Mouse (Mus musculus): ENCODE data around the gene Mindy2.
A peak's percentile ranks its signal among the peaks of the same experiment; 100 is the strongest.

Gene Mindy2

DNA sequence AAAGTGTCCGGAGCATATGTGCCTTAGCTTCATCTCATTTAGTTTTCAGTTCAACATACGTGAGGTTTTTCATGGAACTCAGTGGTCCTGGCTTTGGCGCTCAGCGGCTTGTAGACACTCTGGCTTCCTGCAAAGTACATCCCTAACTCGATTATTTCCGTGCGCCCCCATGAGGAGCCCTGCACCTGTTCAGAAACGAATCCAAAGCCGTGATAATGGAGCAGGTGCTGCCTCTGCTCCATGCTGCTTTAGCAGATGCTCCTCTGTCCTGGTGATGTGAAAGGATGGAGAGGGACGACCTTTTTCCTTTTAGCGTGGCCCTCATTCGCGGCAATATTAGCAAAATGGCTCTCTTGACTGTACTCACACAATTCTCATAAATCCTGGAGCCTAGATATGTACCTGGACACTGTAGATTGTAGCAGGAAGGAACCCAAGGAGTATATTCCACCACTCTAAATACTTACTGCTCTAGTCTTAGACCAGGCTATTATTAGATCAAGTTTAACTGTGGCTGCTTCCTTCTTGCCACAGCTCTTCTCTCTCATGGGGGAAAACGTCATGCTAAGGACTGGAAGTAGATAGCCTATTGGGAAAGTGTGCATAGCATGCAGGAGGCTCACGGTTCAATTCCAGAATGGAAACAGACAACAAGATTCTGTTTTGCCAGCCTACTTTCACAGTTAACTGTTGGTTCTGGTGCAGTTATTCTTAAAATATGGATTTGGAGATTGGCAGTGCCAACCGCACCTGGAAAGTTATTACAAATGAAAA lies 8.6 kb upstream of the Mindy2 start:
- peak; percentile 99 for DNase-seq

DNA sequence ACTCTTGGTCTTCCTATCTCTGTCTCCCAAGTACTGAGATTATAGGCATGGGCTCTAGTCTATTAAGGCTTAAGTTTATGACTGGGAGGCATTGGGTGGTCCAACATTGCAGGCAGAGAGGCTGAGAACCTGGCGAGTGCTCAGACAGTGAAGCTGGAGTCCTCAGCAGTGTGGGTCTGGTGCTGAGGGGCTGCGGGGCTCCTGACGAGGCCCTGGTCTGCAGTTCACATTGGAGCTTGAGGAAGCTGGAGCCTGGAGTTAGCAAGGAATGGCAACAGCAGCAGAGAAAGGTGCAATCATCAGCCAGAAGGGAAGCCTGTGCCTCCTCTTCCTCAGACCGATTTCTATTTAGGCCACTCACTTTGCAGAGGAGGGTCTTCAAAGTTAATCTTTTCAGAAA lies 7.9 kb upstream of the Mindy2 start:
- no peak for DNase-seq

DNA sequence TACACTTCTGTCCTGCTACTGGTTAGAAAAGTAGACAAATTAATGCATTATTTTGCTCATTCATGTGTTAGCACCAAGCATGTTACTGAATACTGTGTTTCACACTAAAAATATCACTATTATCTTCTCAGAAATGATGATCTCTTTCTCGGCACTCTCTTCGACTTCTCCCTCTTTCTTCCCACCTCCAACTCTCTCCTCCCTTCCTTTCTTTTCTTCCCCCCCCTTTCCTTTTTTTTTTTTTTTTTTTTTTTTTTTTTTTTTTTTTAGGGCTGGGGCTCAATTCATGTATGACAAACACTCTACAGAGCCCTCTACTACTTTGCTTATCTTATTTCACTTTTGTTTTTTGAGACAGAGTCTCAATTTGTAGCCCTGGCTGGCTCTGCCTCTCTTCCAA lies 1.3 kb upstream of the Mindy2 start:
- no peak for DNase-seq

DNA sequence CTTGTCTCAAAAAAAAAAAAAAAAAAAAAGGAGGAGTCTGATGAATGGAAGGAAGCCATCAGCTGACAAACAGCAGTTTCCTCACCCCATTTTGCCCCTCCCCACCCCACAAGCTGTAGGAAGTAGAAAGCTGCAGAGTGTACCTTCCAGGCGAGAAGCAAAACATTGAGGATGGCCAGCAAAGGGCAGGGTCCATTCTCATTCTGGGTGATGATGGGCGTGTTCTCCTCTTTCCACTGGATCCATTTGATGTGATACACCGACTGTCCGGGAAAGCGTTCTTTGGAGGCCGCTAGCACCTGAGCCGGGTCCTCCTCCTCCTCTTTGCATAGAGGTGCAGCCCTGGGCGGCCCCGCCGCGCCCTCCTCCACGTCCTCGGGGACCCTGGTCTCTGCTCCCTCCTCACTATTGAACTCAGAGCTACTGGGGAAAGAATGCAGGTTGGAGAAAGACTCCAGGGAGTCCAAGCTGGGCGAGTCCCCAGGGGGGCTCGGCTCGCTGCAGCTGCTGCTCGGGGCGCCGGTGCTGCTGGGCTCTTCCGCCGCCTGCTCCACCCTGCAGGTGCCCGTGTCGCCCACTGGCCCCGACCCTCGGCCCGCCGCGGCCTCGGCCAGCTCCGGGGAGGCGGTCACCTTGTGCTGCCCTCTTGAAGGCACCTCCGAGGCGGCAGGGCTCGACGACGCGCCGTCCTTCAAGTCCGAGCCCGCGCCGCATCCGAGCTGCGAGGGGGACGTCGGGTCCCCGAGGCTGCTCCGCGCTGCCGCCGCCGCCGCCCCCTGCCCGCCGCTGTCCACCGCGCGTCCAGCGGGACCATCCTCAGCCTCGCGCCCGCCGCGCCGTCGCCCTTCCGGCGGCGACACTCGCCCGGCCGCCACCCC lies 605 bp downstream of the Mindy2 start, which contains the start of gene Gm10642:
Gene Gm10642, plus strand, starts transcription at position 122 of the 878 bp plus-strand sequence.
- DNase-seq: peak; percentile 83

DNA sequence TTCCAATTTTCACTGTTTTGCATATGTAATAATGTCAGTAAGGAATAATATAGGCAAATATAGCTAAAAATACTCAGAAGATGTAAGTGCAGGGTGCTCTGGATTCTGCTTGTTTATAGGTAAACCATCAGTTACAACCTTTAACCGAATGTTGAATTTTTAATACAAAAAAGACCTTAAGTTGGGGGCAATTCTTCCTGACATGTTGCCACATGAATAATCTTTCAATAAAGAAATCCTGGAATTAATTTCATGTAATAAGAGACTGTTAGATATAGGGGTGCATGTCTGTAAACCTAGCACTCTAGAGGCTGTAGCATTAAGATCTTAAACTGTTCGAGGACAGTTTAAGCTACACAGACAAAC lies 1.2 kb downstream of the Mindy2 start:
- DNase-seq: peak; percentile 55

DNA sequence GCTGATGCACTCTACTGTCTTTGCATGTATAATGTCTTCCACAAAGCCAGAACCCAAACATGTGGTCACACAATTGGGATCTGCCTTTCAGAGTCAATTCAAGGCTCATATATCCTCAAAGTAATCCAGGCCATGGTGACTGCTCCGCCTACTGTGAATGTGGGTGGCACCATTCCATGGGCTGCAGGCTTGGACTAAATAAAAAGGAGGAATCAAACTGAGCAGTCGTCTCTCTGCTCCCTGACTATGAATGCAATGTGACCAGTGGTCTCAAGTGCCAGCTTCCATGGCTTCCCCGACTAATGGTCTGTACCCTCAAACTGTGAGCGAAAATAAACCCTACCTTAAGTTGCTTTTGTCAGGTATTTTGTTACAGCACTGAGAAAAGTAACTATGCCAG lies 2.5 kb downstream of the Mindy2 start:
- peak; percentile 69 for DNase-seq

DNA sequence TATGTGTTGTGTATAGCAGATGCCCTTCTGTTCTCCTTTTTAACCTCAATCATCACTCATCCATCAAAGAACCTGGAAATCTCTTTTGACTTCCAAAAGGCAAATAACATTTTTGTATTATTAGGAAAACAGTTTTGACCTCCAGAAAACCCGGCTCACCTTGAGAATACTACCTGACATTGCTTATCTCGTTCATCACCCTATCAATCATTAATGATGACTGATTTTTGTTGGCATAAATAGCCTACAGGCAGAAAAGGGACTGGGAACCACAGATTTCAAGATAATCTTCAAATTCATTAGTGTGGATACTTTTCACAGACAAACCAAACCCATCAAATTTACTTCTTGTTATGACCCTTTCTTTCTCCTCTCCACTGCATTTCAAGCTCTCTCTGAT lies 3.1 kb downstream of the Mindy2 start:
- DNase-seq: no peak

DNA sequence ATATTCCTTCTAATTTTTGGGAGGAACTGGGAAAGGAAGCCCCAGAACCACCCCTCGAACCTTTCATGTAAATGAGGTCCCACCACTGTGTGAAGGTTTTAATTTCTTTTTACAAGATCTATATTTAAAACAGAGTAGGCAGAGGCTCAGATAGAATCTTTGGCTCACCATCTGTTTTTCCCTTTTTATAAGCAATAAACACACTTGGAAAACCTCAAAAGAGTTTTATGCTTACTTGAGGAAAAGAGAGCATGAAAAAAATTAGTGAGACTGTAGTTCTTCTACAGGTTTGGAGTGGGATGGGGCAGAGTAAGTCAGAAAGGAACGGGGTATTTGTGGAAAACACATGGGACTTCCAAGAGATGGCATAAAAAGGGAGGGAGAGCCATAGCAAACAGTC lies 4.8 kb downstream of the Mindy2 start:
- no peak for DNase-seq

DNA sequence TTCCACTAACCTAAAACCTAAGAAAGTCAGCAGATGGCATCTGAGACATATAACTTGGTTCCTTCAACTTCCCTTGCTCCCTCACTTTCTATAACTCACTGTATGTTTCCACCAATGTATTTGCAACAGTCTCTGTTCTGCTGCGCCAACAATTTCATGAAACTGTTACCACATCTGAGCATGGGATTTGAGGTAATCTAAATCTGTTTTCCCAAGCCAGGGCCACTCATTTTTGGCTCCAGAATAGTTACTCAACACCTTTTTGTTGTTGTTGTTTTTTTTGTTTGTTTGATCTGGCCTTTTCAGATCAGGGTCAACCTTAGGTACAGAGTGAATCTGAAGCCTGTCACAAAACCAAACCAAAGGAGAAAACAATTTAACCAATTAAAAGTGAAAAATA lies 6.0 kb downstream of the Mindy2 start:
- DNase-seq: no peak

DNA sequence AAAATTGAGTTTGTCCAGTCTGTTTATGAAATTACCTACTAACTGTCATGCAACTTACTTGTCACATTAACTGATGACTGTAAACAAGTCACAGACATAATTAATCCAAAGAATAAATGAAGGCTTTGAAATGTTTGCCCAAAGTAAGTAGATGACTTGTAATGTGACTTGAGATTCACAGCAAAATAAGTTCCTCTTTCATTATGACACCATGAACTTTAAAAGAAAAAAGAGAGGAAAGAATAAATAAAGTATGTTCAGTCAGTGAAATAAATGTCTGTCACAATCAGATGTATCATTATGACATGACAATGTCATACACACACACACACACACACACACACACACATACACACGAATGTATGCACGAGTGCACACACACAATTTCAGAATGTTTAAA lies 6.7 kb downstream of the Mindy2 start:
- DNase-seq: no peak

DNA sequence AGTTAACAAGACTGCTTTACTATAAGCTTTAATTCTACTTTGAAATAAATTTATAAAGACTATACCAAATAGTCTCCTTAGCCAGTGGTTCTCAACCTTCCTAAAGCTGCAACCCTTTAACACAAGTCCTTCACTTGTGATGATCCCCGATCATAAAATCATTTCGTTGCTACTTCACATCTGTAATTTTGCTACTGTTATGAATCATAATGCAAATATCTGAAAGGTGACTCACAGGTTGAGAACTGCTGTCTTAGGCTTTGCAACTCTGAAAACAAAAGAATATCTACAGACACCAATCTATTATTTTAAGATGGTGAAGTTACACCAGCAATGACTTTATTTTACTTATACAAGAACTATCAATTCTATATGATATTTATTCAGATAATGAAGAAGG lies 20.2 kb downstream of the Mindy2 start:
- DNase-seq: no peak

DNA sequence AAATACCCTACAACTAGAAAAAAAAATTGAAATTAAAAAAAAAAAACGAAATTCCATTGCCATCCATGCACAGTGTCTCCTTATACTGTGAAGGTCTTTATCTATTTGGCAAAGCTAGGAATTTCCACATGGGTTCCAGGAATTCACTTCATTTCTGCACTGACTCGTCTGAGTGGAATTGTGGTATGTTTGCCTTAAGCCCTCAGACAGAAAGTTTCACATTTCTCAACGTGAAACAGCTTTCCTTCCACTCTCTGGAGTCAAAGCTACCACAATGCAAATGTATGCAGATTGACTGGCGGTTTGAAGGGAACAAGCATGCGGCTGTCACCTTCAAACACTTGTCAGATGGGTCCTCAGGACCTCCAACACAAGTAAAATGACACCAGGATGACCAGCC lies 25.3 kb downstream of the Mindy2 start:
- DNase-seq: no peak

DNA sequence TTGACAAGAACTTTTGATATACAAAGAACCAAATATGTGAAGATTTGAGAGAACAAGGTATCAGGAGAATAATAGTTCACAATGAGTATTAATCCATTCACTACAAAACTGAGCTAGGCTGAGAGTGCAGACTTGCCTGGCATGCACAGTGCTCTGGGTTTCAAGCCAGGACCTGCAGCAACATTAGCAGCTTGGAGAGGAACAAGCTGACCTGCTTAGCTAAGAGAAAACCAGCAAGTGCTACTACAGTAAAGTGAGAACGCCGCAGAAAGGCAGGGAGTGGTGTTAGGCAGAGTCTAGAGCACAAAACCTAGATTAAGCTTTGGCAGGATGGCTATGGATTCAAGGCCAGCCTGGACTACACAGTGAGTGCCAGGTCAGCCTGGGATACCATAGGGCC lies 27.3 kb downstream of the Mindy2 start:
- DNase-seq: peak; percentile 76

DNA sequence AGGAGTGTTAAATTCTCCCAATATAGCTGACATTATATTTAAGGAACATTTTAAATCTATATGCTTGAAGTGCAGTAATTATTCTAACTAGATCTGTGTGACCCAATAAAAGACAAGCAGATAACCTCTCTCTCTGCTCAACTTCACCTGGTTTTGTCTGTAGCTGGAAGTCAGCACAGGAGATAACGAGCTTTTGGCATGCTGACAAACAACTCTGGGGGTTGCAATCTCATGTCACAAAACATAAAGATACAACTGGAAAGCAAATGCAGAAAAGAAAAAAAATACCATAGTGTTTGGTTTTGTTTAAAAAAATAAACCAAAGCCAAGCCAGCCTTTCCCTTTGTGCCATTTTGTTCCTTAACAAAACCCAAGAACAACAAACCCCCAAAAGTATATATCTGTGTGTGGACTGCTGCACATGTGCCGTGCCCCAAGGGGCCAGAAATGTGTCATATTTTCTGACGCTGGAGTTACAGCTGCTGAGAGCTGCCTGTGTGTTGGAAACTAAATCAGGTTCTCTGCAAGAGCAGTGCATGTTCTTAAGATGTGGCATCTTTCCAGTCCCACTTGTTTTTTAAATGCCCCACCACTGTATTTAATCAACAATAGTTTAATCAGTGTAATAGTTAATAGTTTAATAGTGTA lies 45.8 kb downstream of the Mindy2 start:
- no peak for DNase-seq

DNA sequence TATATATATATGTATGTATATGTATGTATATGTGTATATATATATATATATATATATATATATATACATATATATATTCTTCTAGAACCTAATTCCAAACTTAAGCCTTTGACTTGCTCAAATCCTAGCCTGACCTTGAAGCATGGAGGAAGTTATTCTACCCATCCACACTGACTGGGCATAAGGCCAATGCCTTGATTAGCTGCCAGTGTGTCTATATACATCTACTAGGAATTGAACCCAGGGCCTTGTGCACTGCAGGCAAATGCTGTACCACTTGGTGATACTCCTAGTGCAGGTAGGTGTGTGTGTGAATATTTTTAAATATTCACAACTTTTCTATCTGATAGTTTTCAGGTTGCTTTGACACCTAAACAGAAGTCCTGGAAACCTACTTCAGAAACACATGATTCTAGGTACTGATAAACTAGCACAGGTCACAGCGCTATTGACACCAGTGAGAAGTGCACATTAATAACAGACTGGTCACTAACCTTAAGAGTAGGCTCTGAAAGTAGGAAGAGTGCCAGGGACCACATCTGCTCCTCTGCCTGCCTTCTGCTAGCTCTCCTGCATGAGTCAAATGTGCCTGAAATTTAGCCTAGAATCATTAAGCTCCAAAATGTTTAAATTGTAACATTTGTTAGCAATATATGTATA lies 54.7 kb downstream of the Mindy2 start:
- peak; percentile 55 for DNase-seq

DNA sequence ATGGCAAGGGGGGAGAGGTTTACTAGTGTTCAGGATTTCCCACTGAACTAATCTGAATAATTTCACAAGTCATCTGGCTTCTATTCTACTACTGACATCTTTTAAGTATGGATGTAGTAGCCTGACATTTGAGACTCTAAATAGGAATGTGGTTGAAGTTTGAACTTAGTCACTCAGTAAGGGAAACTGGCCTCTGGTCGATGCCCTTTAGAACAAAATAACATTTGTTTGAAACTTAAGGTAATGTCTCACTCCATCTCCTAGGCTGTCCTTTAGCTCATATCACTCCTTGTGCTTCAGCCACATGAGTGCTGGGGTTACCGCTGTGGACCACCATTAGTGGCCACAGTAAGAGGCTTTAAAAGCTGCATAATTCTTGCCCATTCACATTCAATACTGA lies 58.7 kb downstream of the Mindy2 start:
- no peak for DNase-seq

DNA sequence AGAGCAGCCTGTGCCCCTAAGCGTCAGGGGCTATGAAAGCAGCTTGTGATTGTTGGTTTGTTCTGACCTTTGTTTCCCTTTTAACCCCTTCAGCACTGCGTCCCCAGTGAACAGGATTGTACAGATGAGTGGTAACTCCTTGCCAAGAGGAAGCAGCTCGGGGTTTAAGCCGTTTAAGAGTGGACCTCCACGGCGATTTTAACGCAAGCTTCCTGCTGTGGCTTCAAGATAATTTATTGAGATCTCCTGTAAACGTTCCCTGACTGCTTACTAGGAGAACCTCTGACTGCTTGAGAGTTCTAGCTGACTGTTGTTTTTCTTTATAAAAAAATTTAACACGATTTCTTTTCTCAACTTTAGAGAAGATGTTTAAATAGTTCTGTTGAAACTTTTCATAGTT lies 65.5 kb downstream of the Mindy2 start:
- DNase-seq: no peak

DNA sequence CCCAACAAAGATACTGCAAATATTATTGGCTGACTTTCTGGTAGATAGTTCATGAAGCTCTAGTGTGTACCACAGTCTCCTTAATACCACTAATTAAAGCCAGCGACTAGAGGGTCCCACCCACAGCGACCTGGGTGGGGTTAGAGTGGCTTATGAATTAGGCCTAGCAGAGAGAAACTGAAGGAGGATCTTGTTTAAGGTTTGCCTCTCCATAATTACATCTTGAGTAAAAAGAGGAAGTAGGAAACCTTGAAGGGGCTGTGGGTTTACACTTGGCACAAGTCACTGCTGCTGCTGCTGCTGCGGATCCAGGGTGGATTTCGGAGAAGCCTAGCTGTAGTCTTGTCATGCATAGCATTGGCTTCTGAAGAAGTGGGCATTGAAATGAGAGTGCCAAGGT lies 66.2 kb downstream of the Mindy2 start:
- DNase-seq: no peak

DNA sequence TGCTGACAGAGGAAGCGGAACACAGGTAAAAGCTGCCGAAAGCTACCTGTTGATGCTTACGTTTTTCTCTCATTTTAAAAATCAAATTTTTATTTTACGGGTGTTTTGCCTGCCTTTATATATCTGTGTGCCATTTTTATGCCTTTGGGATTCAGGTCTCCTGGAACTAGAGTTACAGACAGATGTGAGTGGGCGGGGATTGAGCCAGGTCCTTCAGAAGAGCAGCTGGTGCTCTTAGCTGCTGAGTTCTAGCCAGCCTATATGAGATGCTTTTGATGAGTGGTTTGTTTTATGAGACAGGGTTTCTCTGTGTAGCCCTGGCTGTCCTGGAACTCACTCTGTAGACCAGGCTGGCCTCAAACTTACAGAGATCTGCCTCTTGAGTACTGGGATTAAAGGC lies 69.8 kb downstream of the Mindy2 start:
- no peak for DNase-seq

DNA sequence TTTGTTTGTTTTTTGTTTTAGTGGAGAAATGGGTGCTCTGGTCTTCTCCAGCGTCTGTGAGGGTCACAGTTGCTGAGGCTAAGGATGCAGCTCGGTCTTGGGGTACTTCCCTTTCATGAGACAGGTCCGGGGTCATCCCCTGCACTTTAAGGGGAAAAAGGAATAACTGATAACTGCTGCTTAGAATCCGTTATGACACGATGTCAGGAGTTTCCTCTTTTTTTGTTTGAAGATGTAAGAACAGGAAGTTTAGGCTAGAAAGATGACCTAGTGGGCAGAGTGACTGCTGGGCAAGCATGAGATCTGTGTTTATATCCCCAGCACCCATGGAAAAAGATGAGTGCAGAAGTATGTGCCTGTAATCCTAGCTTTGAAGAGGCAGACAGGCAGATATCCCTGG lies 71.8 kb downstream of the Mindy2 start:
- no peak for DNase-seq

DNA sequence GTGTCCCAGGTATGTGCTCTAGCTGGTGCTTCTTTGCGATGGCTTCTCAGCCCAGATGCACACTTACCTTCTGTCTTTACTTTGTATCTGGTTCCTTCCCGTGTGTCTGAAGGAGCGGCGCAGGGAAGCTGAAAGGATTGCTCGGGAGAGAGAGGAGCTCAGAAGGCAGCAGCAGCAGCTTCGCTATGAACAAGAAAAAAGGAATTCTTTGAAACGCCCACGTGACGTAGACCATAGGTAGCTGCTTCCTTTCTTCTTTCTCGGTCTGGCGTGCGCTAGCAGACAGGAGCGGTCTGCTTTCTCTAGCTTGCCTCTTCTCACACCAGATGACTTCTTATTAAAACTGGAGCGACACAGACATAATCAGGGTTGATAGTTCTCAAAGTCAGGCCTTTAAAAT lies 72.3 kb downstream of the Mindy2 start:
- no peak for DNase-seq

DNA sequence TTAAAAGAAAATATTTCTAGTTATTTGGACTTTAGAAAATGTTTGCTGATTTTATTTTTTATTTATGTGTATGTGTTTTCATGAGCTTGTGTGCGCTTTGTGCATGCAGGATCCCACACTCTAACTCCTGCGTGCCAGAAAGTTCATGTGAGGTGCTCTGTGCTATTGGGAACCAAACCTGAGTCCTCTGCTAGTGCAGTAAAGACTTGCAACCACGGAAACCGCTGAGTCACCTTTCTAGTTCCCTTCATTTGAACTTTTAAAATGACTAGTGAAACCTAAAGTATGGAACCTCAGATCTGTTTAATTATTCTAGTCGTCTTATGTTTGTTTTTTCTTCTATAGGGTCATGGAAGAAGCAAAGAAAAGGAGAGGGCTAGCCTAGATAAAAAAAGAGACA lies 76.0 kb downstream of the Mindy2 start:
- no peak for DNase-seq

DNA sequence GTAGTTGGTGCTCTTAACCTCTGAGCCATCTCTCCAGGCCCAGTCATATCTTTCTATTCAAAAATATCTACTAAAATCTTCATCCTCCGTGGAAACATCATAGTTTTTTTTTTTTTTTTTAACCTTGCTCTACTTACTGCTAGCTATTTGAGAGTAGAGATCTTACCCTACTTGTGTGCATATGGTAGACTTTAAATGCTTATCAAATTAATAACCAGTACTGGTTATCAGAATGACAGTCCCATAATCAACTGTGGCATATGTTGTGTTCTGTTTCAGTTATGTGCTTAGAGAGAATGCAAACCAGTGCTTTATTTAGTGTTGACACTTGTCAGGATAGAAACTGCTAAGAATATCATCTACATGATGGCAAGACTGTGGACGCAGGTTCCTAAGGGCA lies 78.9 kb downstream of the Mindy2 start:
- no peak for DNase-seq
